Mouse (Mus musculus): Measurements from ENCODE around the gene Fbxo34. TPM values are rescaled to one million over a fixed set of nuclear protein-coding genes. Genes with fewer than 3 reads are reported as not detected.

The Fbxo34 gene
- 20.8 TPM for polyA plus RNA-seq (2017; shearing (Covaris generic))

GRCm38 (mm10) chr14:47450121-47450520, at the start of gene Fbxo34:
Gene Fbxo34, plus strand, starts transcription at chr14:47450421.

GRCm38 (mm10) chr14:47417775-47418665, 32.2 kb upstream of the Fbxo34 start, which contains the start of gene Dlgap5:
Gene Dlgap5, minus strand, starts transcription at chr14:47418407.

GRCm38 (mm10) chr14:47570549-47570948, 120.3 kb downstream of the Fbxo34 start, which contains the start of gene Atg14:
Gene Atg14, minus strand, starts transcription at chr14:47570649.

Other genes starting within 250 kb of the Fbxo34 start
- gene Wdhd1, start 173.6 kb upstream of the Fbxo34 start, polyA plus RNA-seq (2017; shearing (Covaris generic)) = 16.3 TPM
- gene Socs4, start 173.5 kb upstream of the Fbxo34 start, polyA plus RNA-seq (2017; shearing (Covaris generic)) = 9.1 TPM
- 73.4 TPM for gene Mapk1ip1l, start 152.2 kb upstream of the Fbxo34 start, polyA plus RNA-seq (2017; shearing (Covaris generic))
- 23.4 TPM for gene Lgals3, start 82.7 kb upstream of the Fbxo34 start, polyA plus RNA-seq (2017; shearing (Covaris generic))
- gene Dlgap5, start 32.0 kb upstream of the Fbxo34 start, polyA plus RNA-seq (2017; shearing (Covaris generic)) = 16.0 TPM
- 15.7 TPM for gene Atg14, start 120.2 kb downstream of the Fbxo34 start, polyA plus RNA-seq (2017; shearing (Covaris generic))
- gene Ktn1, start 198.0 kb downstream of the Fbxo34 start, polyA plus RNA-seq (2017; shearing (Covaris generic)) = 78.7 TPM